Mouse (Mus musculus) MEL-GATA-1-ER (cell line): ENCODE measurements around the gene Parp14.
"Not testable (repeated sequence)": the region's sequence is repeated elsewhere in the genome, so short reads cannot be mapped to it uniquely, and the experiment has no call there.

Experiments used
- DNase-seq: peaks from one replicate; pipeline ENCODE4 v3.0.0-alpha.2; 2012; ENCODE audit warnings: low read depth; ENCODE audit errors: extremely low read depth

The Parp14 gene

GRCm38 (mm10) chr16:35871048-35871851, at the start of gene Parp14:
Gene Parp14 (minus strand): TSS chr16:35871544.
- no peak for DNase-seq

DNA sequence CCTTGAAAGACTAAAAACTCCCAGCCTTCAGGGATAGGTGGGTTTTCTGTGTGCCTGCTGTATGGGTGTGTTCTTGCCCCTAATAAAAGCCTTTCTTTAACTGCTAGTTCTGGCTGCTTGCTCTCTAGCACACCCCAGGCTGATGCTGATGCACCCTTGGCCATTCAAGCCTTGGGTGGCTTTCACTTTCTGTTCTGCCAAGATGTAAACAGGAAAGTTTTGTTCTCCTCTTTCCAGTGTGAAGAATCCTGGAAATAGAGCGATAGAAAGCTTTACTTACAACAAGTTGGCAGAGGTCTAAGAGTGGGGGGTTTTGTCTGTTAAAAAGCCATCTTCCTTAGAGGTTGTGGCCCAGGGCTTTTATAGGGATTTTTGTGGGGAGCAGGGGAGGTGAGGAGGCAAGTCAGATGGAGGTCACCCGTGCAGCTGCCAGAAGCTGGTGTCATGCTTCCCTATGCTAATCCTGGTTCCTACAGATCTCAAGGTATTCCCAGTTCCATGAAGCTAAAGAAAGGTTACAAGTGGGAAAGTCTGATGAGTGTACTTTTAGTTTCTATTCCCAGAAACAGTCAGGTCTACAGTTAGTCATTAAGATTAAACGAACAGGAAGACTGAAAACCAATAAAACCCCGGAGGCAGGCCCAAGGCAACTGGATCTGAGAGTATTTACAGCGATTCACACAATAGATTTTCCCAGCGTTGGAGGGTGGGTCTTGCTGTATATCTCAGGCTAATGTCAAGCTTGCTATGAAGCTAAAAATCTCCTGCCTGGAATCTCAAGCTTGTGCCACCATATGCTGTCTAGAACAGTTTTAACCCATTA, 47.6 kb upstream of the Parp14 start:
- no peak for DNase-seq

DNA sequence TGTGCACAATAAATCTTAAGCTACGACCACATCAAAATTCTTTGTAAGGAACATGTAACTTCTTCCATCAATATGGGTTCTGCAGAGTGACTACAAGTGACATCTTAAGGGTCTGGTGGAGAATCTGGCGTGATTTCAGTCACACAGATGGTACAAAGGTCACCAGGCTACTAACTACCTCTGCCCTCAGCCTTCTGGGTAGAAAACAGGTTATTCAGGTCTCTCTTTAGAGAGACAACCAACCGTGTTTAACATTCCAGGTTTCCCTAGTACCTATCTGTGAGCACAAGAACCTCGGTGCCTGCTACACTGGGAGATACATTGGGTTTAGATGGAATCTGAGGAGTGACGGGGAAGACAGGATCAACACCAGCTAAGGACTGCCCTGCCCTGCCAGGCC, 43.0 kb upstream of the Parp14 start:
- DNase-seq = no peak

DNA sequence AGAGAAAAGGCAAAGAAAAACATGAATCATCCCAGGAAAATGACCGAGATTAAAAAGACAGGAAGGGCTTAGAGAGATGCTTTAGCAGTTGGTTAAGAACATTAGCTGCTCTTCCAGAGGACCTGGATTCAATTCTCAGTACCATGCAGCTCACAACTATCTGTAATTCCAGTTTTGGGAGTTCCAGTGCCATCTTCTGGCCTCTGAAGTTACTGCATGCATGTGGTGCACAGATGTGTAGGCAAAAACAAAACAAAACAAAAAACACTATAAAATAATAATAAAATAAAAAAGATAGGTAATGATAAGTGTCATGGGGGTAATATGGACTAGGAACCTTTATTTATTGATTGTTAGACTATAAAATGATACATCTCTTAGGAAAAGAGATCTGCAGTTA, 42.2 kb upstream of the Parp14 start:
- DNase-seq = no peak

DNA sequence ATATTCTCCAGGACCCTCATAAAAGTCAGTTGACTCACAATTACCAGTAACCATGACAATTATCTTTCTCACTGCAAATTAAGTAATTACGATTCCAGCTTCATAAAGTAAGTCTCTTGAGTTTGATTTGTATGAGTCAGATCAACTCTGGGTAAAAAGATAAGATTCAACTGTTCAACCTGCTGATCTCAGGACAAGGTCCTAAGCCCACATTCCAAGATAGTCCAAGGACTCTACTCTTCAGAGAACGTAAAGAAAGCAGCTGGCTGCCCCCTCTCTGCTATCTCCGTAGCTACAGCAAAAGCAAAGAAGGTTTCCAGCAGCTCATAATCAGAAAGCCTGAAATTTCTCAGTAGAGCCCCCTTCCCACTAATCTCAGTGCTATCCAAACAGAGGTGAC, 40.1 kb upstream of the Parp14 start:
- no peak for DNase-seq

- DNase-seq = no peak
Measured at GRCm38 (mm10) chr16:35907432-35908201, 36.3 kb upstream of the Parp14 start.

- DNase-seq = no peak
Measured at GRCm38 (mm10) chr16:35906887-35907286, 35.5 kb upstream of the Parp14 start.

DNA sequence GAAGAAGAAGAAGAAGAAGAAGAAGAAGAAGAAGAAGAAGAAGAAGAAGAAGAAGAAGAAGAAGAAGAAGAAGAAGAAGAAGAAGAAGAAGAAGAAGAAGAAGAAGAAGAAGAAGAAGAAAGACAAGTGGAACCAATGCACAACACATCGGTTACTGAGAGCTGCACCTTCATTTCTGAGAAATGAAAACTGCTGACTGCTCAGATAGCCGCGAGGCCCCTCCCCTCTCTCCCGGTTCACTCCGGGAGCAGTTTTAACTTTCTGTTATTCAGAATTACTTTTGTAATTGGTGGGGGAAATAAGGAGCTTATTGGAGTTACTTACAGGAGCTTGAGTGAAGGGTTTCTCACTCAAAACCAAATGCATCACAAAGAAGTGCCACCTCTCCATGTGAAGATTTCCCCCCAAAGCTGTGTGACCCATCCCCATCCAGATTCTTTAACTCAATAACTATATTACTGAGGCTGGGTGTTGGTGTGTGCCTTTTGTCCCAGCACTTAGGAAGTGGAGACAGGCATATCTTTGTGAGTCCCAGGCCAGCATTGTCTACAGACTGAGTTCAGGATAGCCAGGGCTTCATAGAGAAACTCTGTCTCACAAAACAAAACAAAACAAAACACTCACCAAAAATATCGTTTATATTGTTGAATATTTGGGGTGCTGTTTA, 34.6 kb upstream of the Parp14 start:
- DNase-seq = no peak

GRCm38 (mm10) chr16:35905355-35905754, 34.0 kb upstream of the Parp14 start:
- DNase-seq = no peak

- no peak for DNase-seq
Measured at GRCm38 (mm10) chr16:35904121-35904736, 32.9 kb upstream of the Parp14 start.

- DNase-seq = no peak
Measured at GRCm38 (mm10) chr16:35903014-35903640, 31.8 kb upstream of the Parp14 start.

GRCm38 (mm10) chr16:35900541-35900940, 29.2 kb upstream of the Parp14 start:
- DNase-seq = no peak

DNA sequence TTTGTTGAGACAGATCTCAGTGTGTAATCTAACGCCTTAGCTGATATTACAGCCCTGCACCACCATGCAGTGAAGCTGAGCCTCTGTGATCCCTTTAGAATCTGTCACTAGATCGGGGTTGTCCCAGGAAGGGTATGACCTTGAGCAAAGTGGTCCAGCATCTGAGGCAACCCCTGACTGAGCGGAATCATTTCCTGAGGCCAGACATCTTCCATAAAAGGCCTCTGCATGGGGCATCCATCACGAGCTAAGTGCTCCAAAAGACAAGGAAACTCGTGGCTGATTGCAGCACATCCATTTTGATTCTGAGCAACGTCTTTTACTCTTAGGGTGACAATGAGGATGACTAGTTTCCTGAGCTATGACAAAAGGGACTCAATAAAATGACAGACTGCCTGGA, 23.7 kb upstream of the Parp14 start:
- no peak for DNase-seq

DNA sequence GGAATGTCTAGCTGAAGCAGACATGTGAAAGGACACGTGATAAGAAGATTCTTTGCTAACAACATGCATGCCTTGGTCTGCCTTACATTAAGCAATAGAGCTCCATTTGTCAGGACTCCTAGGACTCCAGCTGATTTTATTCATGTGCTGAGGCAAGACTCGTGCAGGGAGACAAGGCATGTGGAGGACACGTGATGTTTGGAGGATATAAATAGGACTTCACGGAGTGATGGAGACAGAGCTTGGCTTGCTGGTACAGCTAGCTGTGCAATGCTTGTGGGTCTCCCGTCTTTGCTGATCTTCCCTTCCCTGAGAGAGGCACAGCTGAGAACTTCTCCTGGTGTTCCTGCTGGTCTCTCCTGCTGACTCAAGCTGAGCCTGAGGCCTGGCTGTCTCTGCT, 20.3 kb upstream of the Parp14 start:
- not testable (repeated sequence) for DNase-seq

DNA sequence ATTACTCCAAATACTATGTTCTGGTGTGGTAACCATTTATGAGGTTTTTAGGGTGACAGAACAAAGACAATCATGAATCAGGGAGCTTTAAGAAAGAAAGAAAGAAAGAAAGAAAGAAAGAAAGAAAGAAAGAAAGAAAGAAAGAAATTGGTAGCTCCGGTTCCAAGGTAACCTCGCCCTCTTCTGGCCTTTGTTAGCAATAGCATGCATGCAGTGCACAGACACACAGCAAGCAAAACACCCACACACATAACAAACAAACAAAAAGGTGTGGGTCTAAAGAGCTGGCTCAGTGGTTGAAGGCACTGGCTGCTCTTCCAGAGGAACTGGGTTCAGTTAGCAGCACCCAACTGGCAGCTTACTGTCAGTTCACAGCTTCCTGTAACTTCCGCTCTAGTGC, 19.3 kb upstream of the Parp14 start:
- DNase-seq = no peak

DNA sequence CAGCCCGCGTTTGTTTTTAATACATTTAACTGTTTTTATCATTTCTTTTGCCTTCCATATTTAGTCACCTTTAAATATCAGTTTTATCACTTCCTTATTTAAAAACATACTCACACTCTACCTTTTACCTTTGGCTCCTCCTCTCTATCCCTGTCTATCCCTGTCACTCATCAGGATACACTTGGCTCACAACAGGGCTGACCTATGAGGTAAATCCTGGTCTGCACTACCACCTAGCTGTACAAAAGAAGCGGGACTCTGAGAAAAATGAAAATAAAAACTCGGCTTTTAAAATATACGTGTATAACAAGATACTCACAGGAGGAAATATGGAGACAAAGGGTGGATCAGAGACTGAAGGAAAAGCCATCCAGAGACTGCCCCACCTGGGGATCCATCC, 17.6 kb upstream of the Parp14 start:
- no peak for DNase-seq

GRCm38 (mm10) chr16:35888174-35888573, 16.8 kb upstream of the Parp14 start:
- peak; percentile 93 for DNase-seq

DNA sequence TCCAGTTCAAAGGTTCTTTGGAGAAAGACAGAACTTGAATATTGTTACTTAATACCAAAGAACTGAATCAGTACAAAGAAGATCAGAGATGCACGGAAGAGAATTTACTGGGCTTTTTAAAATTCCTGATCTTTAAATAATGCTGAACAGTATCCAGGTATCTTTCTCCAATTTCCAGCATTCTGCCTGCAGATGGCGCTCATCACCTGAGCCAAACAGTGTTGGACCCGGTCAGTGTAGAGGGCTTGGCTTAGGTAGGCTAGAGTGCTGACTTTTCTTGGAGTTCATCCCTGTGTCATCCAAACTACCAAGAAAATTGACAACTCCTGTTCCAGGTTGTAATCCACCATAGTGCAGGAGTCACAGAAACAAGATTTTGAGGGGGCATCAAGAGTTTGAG, 3.1 kb upstream of the Parp14 start:
- no peak for DNase-seq

DNA sequence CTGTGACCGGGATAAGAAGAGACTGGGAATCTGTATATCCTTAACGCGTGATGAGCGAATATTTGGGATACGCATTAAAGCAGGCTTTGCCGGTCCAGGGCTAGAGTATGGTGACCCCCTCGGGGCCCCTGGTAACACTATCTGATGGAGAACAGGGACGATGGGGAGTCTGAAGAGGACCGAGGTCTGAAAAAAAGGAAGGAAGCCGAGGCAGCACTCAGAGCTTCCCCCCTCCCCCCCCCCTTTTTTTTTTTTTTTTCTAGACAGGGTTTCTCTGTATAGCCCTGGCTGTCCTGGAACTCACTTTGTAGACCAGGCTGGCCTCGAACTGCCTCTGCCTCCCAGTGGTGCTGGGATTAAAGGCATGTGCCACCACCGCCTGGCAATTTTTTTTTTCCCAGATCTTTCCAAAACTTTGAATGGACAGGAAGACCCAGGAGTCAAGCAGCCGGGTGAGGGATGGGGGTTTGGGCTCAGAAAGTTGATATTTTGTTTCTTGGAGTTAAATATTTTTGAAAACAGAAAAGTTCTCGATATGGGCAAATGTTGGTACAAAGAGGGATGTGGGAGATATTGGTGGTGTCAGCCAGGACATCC, 1.2 kb upstream of the Parp14 start:
- DNase-seq = no peak

- DNase-seq = no peak
Measured at GRCm38 (mm10) chr16:35871898-35872297, 554 bp upstream of the Parp14 start.
